Mouse (Mus musculus): ENCODE data around the gene Lrp10. TPM values are rescaled to one million over a fixed set of nuclear protein-coding genes. Genes with fewer than 3 reads are reported as not detected.

Lrp10 gene
- polyA plus RNA-seq, 1 experiment from 2014 or later, result 35.2 TPM

GRCm38 (mm10) chr14:54431334-54432077, 32.4 kb upstream of the Lrp10 start, which contains the start of gene Mmp14:
Mmp14 (plus strand) TSS chr14:54431612.
- H3K9me3 ChIP-seq (replicated peaks; ENCODE audit: control insufficient read depth, low read length), result no peaks in the 10 kb centered on the region
- H3K4me1 ChIP-seq (ENCODE audit: control insufficient read depth, insufficient read depth, low read length), result peaks cover 40% of the 10 kb centered on the region
- H3K9ac ChIP-seq (ENCODE audit: low read depth, low read length), result peak within 1 kb of the TSS; percentile 99
- no peak; the same call in 1 of the 2 replicates for ATAC-seq (replicated peaks; ENCODE audit: insufficient number of reproducible peaks, low FRiP score, low TSS enrichment)
- peak within 1 kb of the TSS; percentile 96 for H3K27ac ChIP-seq (ENCODE audit: low read depth, low read length)
- peak within 1 kb of the TSS; percentile 83 for H3K4me2 ChIP-seq
- peaks cover 4% of the 10 kb centered on the region; the same call in 1 of the 2 replicates for H3K36me3 ChIP-seq (ENCODE audit: control insufficient read depth, insufficient read depth, low read length)
- no peaks in the 10 kb centered on the region for H3K27me3 ChIP-seq (ENCODE audit: control insufficient read depth, insufficient read depth, low read length)
- peak within 1 kb of the TSS; percentile 82 for H3K4me3 ChIP-seq (ENCODE audit: low read depth, low read length)
- WGBS (ENCODE audit: insufficient replicate concordance), result 0% methylated on average over 46 of the region's 49 CpGs

GRCm38 (mm10) chr14:54432078-54432836, 31.7 kb upstream of the Lrp10 start:
- ATAC-seq (replicated peaks; ENCODE audit: insufficient number of reproducible peaks, low FRiP score, low TSS enrichment), result 0 out of 2 replicates have a peak, but pooled peaks have one; percentile 25
- Histone ChIP-seq H3K27ac (ENCODE audit: low read depth, low read length) (peak overlapping the region; percentile 96), H3K36me3 (ENCODE audit: control insufficient read depth, insufficient read depth, low read length) (peaks cover 4% of the 10 kb centered on the region; the same call in 1 of the 2 replicates), H3K4me1 (ENCODE audit: control insufficient read depth, insufficient read depth, low read length) (peaks cover 39% of the 10 kb centered on the region), H3K27me3 (ENCODE audit: control insufficient read depth, insufficient read depth, low read length) (no peaks in the 10 kb centered on the region), H3K4me3 (ENCODE audit: low read depth, low read length) (peak overlapping the region; percentile 82), H3K9me3 (replicated peaks; ENCODE audit: control insufficient read depth, low read length) (no peaks in the 10 kb centered on the region), H3K9ac (ENCODE audit: low read depth, low read length) (peak overlapping the region; percentile 99), H3K4me2 (peak overlapping the region; percentile 83)
- WGBS (ENCODE audit: insufficient replicate concordance), result 2% methylated on average over 54 of the region's 54 CpGs

- peak overlapping the region; percentile 83 for H3K4me2 ChIP-seq
- peak overlapping the region; percentile 99 for H3K9ac ChIP-seq (ENCODE audit: low read depth, low read length)
- no peaks in the 10 kb centered on the region for H3K9me3 ChIP-seq (replicated peaks; ENCODE audit: control insufficient read depth, low read length)
- no peak for ATAC-seq (replicated peaks; ENCODE audit: insufficient number of reproducible peaks, low FRiP score, low TSS enrichment)
- peaks cover 6% of the 10 kb centered on the region for H3K36me3 ChIP-seq (ENCODE audit: control insufficient read depth, insufficient read depth, low read length)
- H3K27me3 ChIP-seq (ENCODE audit: control insufficient read depth, insufficient read depth, low read length), result no peaks in the 10 kb centered on the region
- H3K4me3 ChIP-seq (ENCODE audit: low read depth, low read length), result peak overlapping the region; percentile 82
- H3K27ac ChIP-seq (ENCODE audit: low read depth, low read length), result peak overlapping the region; percentile 96
- peaks cover 34% of the 10 kb centered on the region for H3K4me1 ChIP-seq (ENCODE audit: control insufficient read depth, insufficient read depth, low read length)
- WGBS (ENCODE audit: insufficient replicate concordance), result 24% methylated on average over 17 of the region's 17 CpGs
These were observed 30.8 kb upstream of the Lrp10 start for GRCm38 (mm10) chr14:54432837-54433830.

- WGBS (ENCODE audit: insufficient replicate concordance), result 60% methylated on average over 12 of the region's 12 CpGs
- Histone ChIP-seq H3K4me3 (ENCODE audit: low read depth, low read length) (peak overlapping the region; percentile 82), H3K9me3 (replicated peaks; ENCODE audit: control insufficient read depth, low read length) (no peaks in the 10 kb centered on the region), H3K4me2 (peak overlapping the region; percentile 83), H3K4me1 (ENCODE audit: control insufficient read depth, insufficient read depth, low read length) (peaks cover 34% of the 10 kb centered on the region), H3K9ac (ENCODE audit: low read depth, low read length) (0 out of 2 replicates have a peak overlapping the region, but pooled peaks have one; percentile 28), H3K36me3 (ENCODE audit: control insufficient read depth, insufficient read depth, low read length) (peaks cover 12% of the 10 kb centered on the region), H3K27me3 (ENCODE audit: control insufficient read depth, insufficient read depth, low read length) (no peaks in the 10 kb centered on the region), H3K27ac (ENCODE audit: low read depth, low read length) (no peak overlapping the region)
- no peak for ATAC-seq (replicated peaks; ENCODE audit: insufficient number of reproducible peaks, low FRiP score, low TSS enrichment)
These were observed 29.9 kb upstream of the Lrp10 start for GRCm38 (mm10) chr14:54433941-54434531.

- H3K4me2 ChIP-seq, result no peak overlapping the region
- H3K9me3 ChIP-seq (replicated peaks; ENCODE audit: control insufficient read depth, low read length), result no peaks in the 10 kb centered on the region
- ATAC-seq (replicated peaks; ENCODE audit: insufficient number of reproducible peaks, low FRiP score, low TSS enrichment), result no peak
- peaks cover 19% of the 10 kb centered on the region for H3K36me3 ChIP-seq (ENCODE audit: control insufficient read depth, insufficient read depth, low read length)
- H3K4me1 ChIP-seq (ENCODE audit: control insufficient read depth, insufficient read depth, low read length), result peaks cover 22% of the 10 kb centered on the region
- H3K9ac ChIP-seq (ENCODE audit: low read depth, low read length), result no peak overlapping the region
- H3K4me3 ChIP-seq (ENCODE audit: low read depth, low read length), result no peak overlapping the region
- H3K27ac ChIP-seq (ENCODE audit: low read depth, low read length), result no peak overlapping the region
- WGBS (ENCODE audit: insufficient replicate concordance), result 73% methylated on average over 11 of the region's 11 CpGs
- H3K27me3 ChIP-seq (ENCODE audit: control insufficient read depth, insufficient read depth, low read length), result no peaks in the 10 kb centered on the region
These were observed 28.6 kb upstream of the Lrp10 start for GRCm38 (mm10) chr14:54435194-54435918.

GRCm38 (mm10) chr14:54439155-54439554, 24.8 kb upstream of the Lrp10 start:
- Histone ChIP-seq H3K4me1 (ENCODE audit: control insufficient read depth, insufficient read depth, low read length) (peaks cover 11% of the 10 kb centered on the region), H3K27me3 (ENCODE audit: control insufficient read depth, insufficient read depth, low read length) (no peaks in the 10 kb centered on the region), H3K9ac (ENCODE audit: low read depth, low read length) (no peak overlapping the region), H3K36me3 (ENCODE audit: control insufficient read depth, insufficient read depth, low read length) (peaks cover 19% of the 10 kb centered on the region), H3K9me3 (replicated peaks; ENCODE audit: control insufficient read depth, low read length) (no peaks in the 10 kb centered on the region), H3K27ac (ENCODE audit: low read depth, low read length) (no peak overlapping the region), H3K4me2 (no peak overlapping the region), H3K4me3 (ENCODE audit: low read depth, low read length) (no peak overlapping the region)
- WGBS (ENCODE audit: insufficient replicate concordance), result 85% methylated on average over 12 of the region's 12 CpGs
- ATAC-seq (replicated peaks; ENCODE audit: insufficient number of reproducible peaks, low FRiP score, low TSS enrichment), result no peak

- no peak for ATAC-seq (replicated peaks; ENCODE audit: insufficient number of reproducible peaks, low FRiP score, low TSS enrichment)
- 75% methylated on average over 7 of the region's 7 CpGs for WGBS (ENCODE audit: insufficient replicate concordance)
These were observed 24.3 kb upstream of the Lrp10 start for GRCm38 (mm10) chr14:54439610-54440009.

More at GRCm38 (mm10) chr14:54439610-54440009, 24.3 kb upstream of the Lrp10 start:
- Histone ChIP-seq H3K9me3 (replicated peaks; ENCODE audit: control insufficient read depth, low read length) (no peaks in the 10 kb centered on the region), H3K27me3 (ENCODE audit: control insufficient read depth, insufficient read depth, low read length) (no peaks in the 10 kb centered on the region), H3K9ac (ENCODE audit: low read depth, low read length) (no peak overlapping the region), H3K36me3 (ENCODE audit: control insufficient read depth, insufficient read depth, low read length) (peaks cover 19% of the 10 kb centered on the region), H3K4me2 (no peak overlapping the region), H3K4me3 (ENCODE audit: low read depth, low read length) (no peak overlapping the region), H3K27ac (ENCODE audit: low read depth, low read length) (no peak overlapping the region), H3K4me1 (ENCODE audit: control insufficient read depth, insufficient read depth, low read length) (peaks cover 7% of the 10 kb centered on the region; the same call in 1 of the 2 replicates)

All from heart, embryonic 11.5 days (tissue).